31 mouse cellular contexts compared by ENCODE assay signal in genomic region chr11:65128666-65129065, GRCm38 (mm10). TPM values are rescaled to one million over a fixed set of nuclear protein-coding genes. Genes with fewer than 3 reads are reported as not detected.
DNase-seq lines count a peak whose midpoint lies in the region; ATAC-seq and TF ChIP-seq lines count a peak whose summit lies in the region.
"Had no signal": no experiment of that assay in that cellular context is flagged by ENCODE, and none has a peak within 500 bp of the region (broad histone marks: within the 10 kb centered on the region; RNA-seq: fewer than 3 reads in every experiment).

No protein-coding gene starts in this region.

- no peak overlapping the region for H3K4me2 ChIP-seq in kidney, postnatal 0 days (ENCODE audit: low read length)
- H3K4me2 ChIP-seq: forebrain, embryonic 12.5 days; heart, embryonic 12.5 days; limb, embryonic 15.5 days; lung, embryonic 15.5 days; midbrain, embryonic 15.5 days; neural tube, embryonic 12.5 days had no signal

- no peaks in the 10 kb centered on the region for H3K9me3 ChIP-seq in kidney, postnatal 0 days (replicated peaks; ENCODE audit: low read length)
- H3K9me3 ChIP-seq: embryonic facial prominence, embryonic 10.5 days; forebrain, embryonic 12.5 days; heart, embryonic 12.5 days; limb, embryonic 15.5 days; lung, embryonic 15.5 days; neural tube, embryonic 12.5 days had no signal

- 0 out of 2 replicates have a peak, but pooled peaks have one; percentile 23 for ATAC-seq in kidney, postnatal 0 days (replicated peaks; ENCODE audit: low FRiP score, low read depth)
- no peak for ATAC-seq in erythroid progenitor cell, adult 5-6 weeks (replicated peaks; ENCODE audit: low FRiP score, poor library complexity, severe bottlenecking)
- ATAC-seq: CD4-positive, CD25-positive, alpha-beta regulatory T cell, adult 4 months; hindbrain, postnatal 0 days; intestine, postnatal 0 days; midbrain, embryonic 15.5 days had no signal

- TF ChIP-seq CTCF in kidney, postnatal 0 days (IDR thresholded peaks at IDR 0.05; ENCODE audit: low read depth), result no peak

- DNase-seq in kidney, postnatal 0 days (ENCODE audit: low spot score), result no peak
- no peak for DNase-seq in kidney, adult 9 months
- DNase-seq in 3T3-L1 (ENCODE audit: low read depth, low spot score) (peak; percentile 93), NIH3T3 (ENCODE audit: low read depth) (peak; percentile 74)
- peak; percentile 33 for DNase-seq in adrenal gland, postnatal 25 days
- DNase-seq in left cerebral cortex, adult 11 months (ENCODE audit: low spot score), result no peak
- DNase-seq in right cerebral cortex, postnatal 25 days, result no peak
- DNase-seq: cerebellum, adult 11-12 months; cerebellum, postnatal 10 days; gastrocnemius, adult 2 months; heart, postnatal 10 days; kidney, postnatal 14 days; left cerebral cortex, postnatal 4 days; right cerebral cortex, postnatal 14 days; spleen, adult 18-20 months; thymus, postnatal 25 days had no signal

- no peak overlapping the region for H3K9ac ChIP-seq in kidney, postnatal 0 days (ENCODE audit: low read depth, low read length)
- H3K9ac ChIP-seq: forebrain, embryonic 12.5 days; heart, embryonic 12.5 days; limb, embryonic 15.5 days; liver, embryonic 14.5 days; lung, embryonic 15.5 days; midbrain, embryonic 15.5 days; neural tube, embryonic 12.5 days had no signal

- no peaks in the 10 kb centered on the region for H3K36me3 ChIP-seq in kidney, postnatal 0 days (ENCODE audit: insufficient read depth, low read length)
- H3K36me3 ChIP-seq: embryonic facial prominence, embryonic 10.5 days; forebrain, embryonic 12.5 days; heart, embryonic 12.5 days; limb, embryonic 15.5 days; lung, embryonic 15.5 days; midbrain, embryonic 15.5 days; neural tube, embryonic 12.5 days had no signal

- peaks cover 22% of the 10 kb centered on the region for H3K4me1 ChIP-seq in kidney, postnatal 0 days (replicated peaks; ENCODE audit: insufficient read depth, low read length)
- H3K4me1 ChIP-seq: limb, embryonic 15.5 days had no signal

- H3K27ac ChIP-seq in kidney, postnatal 0 days, result no peak overlapping the region
- H3K27ac ChIP-seq: embryonic facial prominence, embryonic 10.5 days; forebrain, embryonic 12.5 days; gastrocnemius, adult 2 months; hindbrain, postnatal 0 days; limb, embryonic 15.5 days; liver, embryonic 14.5 days; lung, embryonic 15.5 days; macrophage; midbrain, embryonic 15.5 days; neural tube, embryonic 12.5 days had no signal

- H3K27me3 ChIP-seq in kidney, postnatal 0 days (ENCODE audit: insufficient read depth, low read length), result no peaks in the 10 kb centered on the region
- H3K27me3 ChIP-seq: forebrain, embryonic 12.5 days; heart, embryonic 12.5 days; limb, embryonic 15.5 days; lung, embryonic 15.5 days; midbrain, embryonic 15.5 days; neural tube, embryonic 12.5 days had no signal

- no peak overlapping the region for H3K4me3 ChIP-seq in kidney, postnatal 0 days (replicated peaks; ENCODE audit: low read depth, low read length)
- H3K4me3 ChIP-seq: embryonic facial prominence, embryonic 10.5 days; forebrain, embryonic 12.5 days; gastrocnemius, adult 2 months; heart, embryonic 12.5 days; limb, embryonic 15.5 days; lung, embryonic 15.5 days; midbrain, embryonic 15.5 days; neural tube, embryonic 12.5 days had no signal

- 56% methylated on average over 4 of the region's 4 CpGs for WGBS in kidney, postnatal 0 days

RNA-seq across cellular contexts. Expression of gene 1700086D15Rik, which starts 31.0 kb away (rescaled TPM):
- not detected in 2 replicates for polyA plus RNA-seq in kidney, postnatal 0 days (2015; fragmentation: Nextera tagmentation; extraction: Ambion mirVana)
- 0.86 TPM in 1 of 2 replicates, not detected in the other for total RNA-seq in adrenal gland, postnatal 25 days (2021)
- total RNA-seq in erythroid progenitor cell, adult 5-6 weeks (2015; ENCODE audit: low replicate concordance), result not detected in 2 replicates
- not detected in 2 replicates for total RNA-seq in erythroid progenitor cell, adult 5-6 weeks (2017; ENCODE audit: low replicate concordance)
- polyA plus RNA-seq: CD4-positive, CD25-positive, alpha-beta regulatory T cell, adult 4 months; embryonic facial prominence, embryonic 10.5 days; hindbrain, embryonic 11.5 days; intestine, postnatal 0 days; liver, embryonic 14.5 days; macrophage; neural tube, embryonic 12.5 days; stomach, embryonic 14.5 days had no signal

RNA-seq across cellular contexts. Expression of gene Arhgap44, which starts 34.1 kb away (rescaled TPM):
- 6.3 and 8.0 TPM in 2 replicates for polyA plus RNA-seq in kidney, postnatal 0 days (2015; fragmentation: Nextera tagmentation; extraction: Ambion mirVana)
- 7.8 and 8.4 TPM in 2 replicates for total RNA-seq in adrenal gland, postnatal 25 days (2021)
- total RNA-seq in erythroid progenitor cell, adult 5-6 weeks (2015; ENCODE audit: low replicate concordance), result not detected in 2 replicates
- total RNA-seq in erythroid progenitor cell, adult 5-6 weeks (2017; ENCODE audit: low replicate concordance), result not detected in 2 replicates
- polyA plus RNA-seq: macrophage had no signal

Comparison
In these comparisons a context has a peak if more than half of its experiments do, and no peak if none do; other contexts are left out.
1. DNase-seq: peak in 3T3-L1 (single experiment), NIH3T3 (single experiment) and adrenal gland, postnatal 25 days (single experiment); none in kidney, postnatal 0 days (single experiment), kidney, adult 9 months (single experiment), left cerebral cortex, adult 11 months (single experiment) and right cerebral cortex, postnatal 25 days (single experiment).